ENCODE assay signal across 8 mouse cellular contexts in the genomic region with DNA sequence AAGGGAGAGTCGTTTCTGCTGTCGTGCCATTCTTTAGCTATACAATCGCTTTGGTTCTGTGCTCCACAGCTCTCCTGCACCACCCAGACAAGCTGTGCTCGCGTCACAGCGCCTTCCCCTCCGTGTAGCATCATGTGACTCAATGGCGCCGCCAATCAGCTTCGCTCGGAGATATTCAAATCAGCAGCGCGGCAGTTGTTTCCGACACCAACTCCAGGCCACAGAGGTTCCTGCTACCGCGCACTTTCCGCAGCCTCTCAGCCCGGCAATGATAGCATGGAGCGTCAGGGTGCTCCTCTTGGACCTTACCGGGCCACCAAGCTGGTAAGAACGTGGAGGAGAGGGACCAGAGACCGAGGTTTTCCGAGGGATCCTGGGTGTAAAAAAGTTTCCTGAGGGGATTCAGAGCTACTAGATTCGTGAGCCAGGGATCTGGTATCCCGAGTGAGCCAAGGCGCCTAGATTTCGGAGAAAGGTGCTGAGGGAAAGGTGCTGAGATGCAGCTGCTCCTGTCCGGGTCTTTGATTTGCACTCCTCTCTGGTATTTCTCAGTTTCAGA. TPM values are rescaled to one million over a fixed set of nuclear protein-coding genes. Genes with fewer than 3 reads are reported as not detected.
DNase-seq lines count a peak whose midpoint lies in the region; ATAC-seq lines count a peak whose summit lies in the region.

Depdc1a (plus strand) TSS at position 191 of the 559 bp plus-strand sequence.

- H3K4me1 ChIP-seq in brown adipose tissue, adult 24 weeks (ENCODE audit: control insufficient read depth, insufficient read depth, insufficient read length, low read length): no peaks in the 10 kb centered on the region
- peaks cover 12% of the 10 kb centered on the region for H3K4me1 ChIP-seq in heart, embryonic 13.5 days
- H3K4me1 ChIP-seq in liver, embryonic 12.5 days: peaks cover 3% of the 10 kb centered on the region; the same call in 1 of the 2 replicates
- H3K4me1 ChIP-seq in stomach, embryonic 15.5 days: no peaks in the 10 kb centered on the region

- ATAC-seq in heart, embryonic 13.5 days (ENCODE audit: extremely low read depth, insufficient number of reproducible peaks, low FRiP score, low TSS enrichment): peak; percentile 99
- ATAC-seq in liver, embryonic 12.5 days: peak; percentile 100
- ATAC-seq in stomach, embryonic 15.5 days (ENCODE audit: insufficient read depth, low FRiP score, low read depth): peak; percentile 100

- peak within 1 kb of the TSS; percentile 88 for H3K9ac ChIP-seq in heart, embryonic 13.5 days
- peak within 1 kb of the TSS; percentile 84 for H3K9ac ChIP-seq in liver, embryonic 12.5 days
- peak within 1 kb of the TSS; percentile 43; the same call in 1 of the 2 replicates for H3K9ac ChIP-seq in stomach, embryonic 15.5 days

- peak within 1 kb of the TSS; percentile 83 for H3K4me2 ChIP-seq in heart, embryonic 13.5 days
- peak within 1 kb of the TSS; percentile 73 for H3K4me2 ChIP-seq in liver, embryonic 12.5 days
- H3K4me2 ChIP-seq in stomach, embryonic 15.5 days: peak within 1 kb of the TSS; percentile 59

- WGBS in heart, embryonic 13.5 days: under 1% methylated on average over 28 of the region's 28 CpGs
- WGBS in liver, embryonic 12.5 days (ENCODE audit: insufficient replicate concordance): under 1% methylated on average over 28 of the region's 28 CpGs
- 1% methylated on average over 28 of the region's 28 CpGs for WGBS in stomach, embryonic 15.5 days

- H3K36me3 ChIP-seq in heart, embryonic 13.5 days: peaks cover 7% of the 10 kb centered on the region
- peaks cover 12% of the 10 kb centered on the region for H3K36me3 ChIP-seq in liver, embryonic 12.5 days
- no peaks in the 10 kb centered on the region for H3K36me3 ChIP-seq in stomach, embryonic 15.5 days

- H3K9me3 ChIP-seq in heart, embryonic 13.5 days: no peaks in the 10 kb centered on the region
- no peaks in the 10 kb centered on the region for H3K9me3 ChIP-seq in liver, embryonic 12.5 days (replicated peaks)
- no peaks in the 10 kb centered on the region for H3K9me3 ChIP-seq in stomach, embryonic 15.5 days

- peak within 1 kb of the TSS; percentile 76 for H3K4me3 ChIP-seq in brown adipose tissue, adult 24 weeks (ENCODE audit: insufficient read depth, low read depth, low read length)
- H3K4me3 ChIP-seq in heart, embryonic 13.5 days: peak within 1 kb of the TSS; percentile 70
- peak within 1 kb of the TSS; percentile 77 for H3K4me3 ChIP-seq in liver, embryonic 12.5 days
- peak within 1 kb of the TSS; percentile 50 for H3K4me3 ChIP-seq in stomach, embryonic 15.5 days (replicated peaks)

- H3K27me3 ChIP-seq in heart, embryonic 13.5 days (replicated peaks): no peaks in the 10 kb centered on the region
- no peaks in the 10 kb centered on the region for H3K27me3 ChIP-seq in liver, embryonic 12.5 days (replicated peaks)
- no peaks in the 10 kb centered on the region for H3K27me3 ChIP-seq in stomach, embryonic 15.5 days (replicated peaks)

- DNase-seq in CD4-positive, CD25-positive, alpha-beta regulatory T cell, adult 2 months (ENCODE audit: low read depth, low spot score): peak; percentile 95
- DNase-seq in fat pad, adult 2 months (ENCODE audit: extremely low read depth, low read depth, low spot score): peak; percentile 45
- DNase-seq in kidney, postnatal 10 days: peak; percentile 94
- peak; percentile 85 to 87 for DNase-seq in natural killer cell, adult 2 months (ENCODE audit: low spot score in 2 of 2)

- no peak within 1 kb of the TSS for H3K27ac ChIP-seq in brown adipose tissue, adult 24 weeks (replicated peaks; ENCODE audit: low read depth, low read length)
- H3K27ac ChIP-seq in heart, embryonic 13.5 days (replicated peaks): peak within 1 kb of the TSS; percentile 30
- peak within 1 kb of the TSS; percentile 83 for H3K27ac ChIP-seq in liver, embryonic 12.5 days
- no peak within 1 kb of the TSS for H3K27ac ChIP-seq in stomach, embryonic 15.5 days

RNA-seq across cellular contexts. Expression of gene Depdc1a, which starts in this region (rescaled TPM):
- not detected in 2 replicates for polyA plus RNA-seq in brown adipose tissue, adult 24 weeks (2012; ENCODE audit: insufficient read depth, insufficient read length, missing spikeins)
- 29.8 and 31.8 TPM in 2 replicates for polyA plus RNA-seq in heart, embryonic 13.5 days (2015; fragmentation: Nextera tagmentation; extraction: Ambion mirVana)
- polyA plus RNA-seq in liver, embryonic 12.5 days (2016; fragmentation: Nextera tagmentation; extraction: Ambion mirVana): 27.7 and 28.5 TPM in 2 replicates
- polyA plus RNA-seq in stomach, embryonic 15.5 days (2015; fragmentation: Nextera tagmentation; extraction: Ambion mirVana): 29.5 and 31.9 TPM in 2 replicates

Comparison
In these comparisons a context has a peak if more than half of its experiments do, and no peak if none do; other contexts are left out.
1. RNA of gene Depdc1a (polyA plus RNA-seq): 29.8 to 31.8 TPM in heart, embryonic 13.5 days, 29.5 to 31.9 TPM in stomach, embryonic 15.5 days and 27.7 to 28.5 TPM in liver, embryonic 12.5 days; not detected in brown adipose tissue, adult 24 weeks; every median in the first group is over 10 times any median in the second.
2. DNase-seq: peak in every context shown above with its lines; median percentile 95 in CD4-positive, CD25-positive, alpha-beta regulatory T cell, adult 2 months; 94 in kidney, postnatal 10 days; 86 in natural killer cell, adult 2 months; 45 in fat pad, adult 2 months.
3. H3K27ac ChIP-seq: peak in heart, embryonic 13.5 days (single experiment) and liver, embryonic 12.5 days (single experiment); none in brown adipose tissue, adult 24 weeks (single experiment) and stomach, embryonic 15.5 days (single experiment).
4. Peak in every context shown above with its lines, with median percentiles within 50 percentile points of each other: H3K4me3 ChIP-seq, ATAC-seq, H3K4me2 ChIP-seq and H3K9ac ChIP-seq.